Mouse (Mus musculus) megakaryocyte, embryonic 14.5 days (primary cell): ENCODE results near the gene Cavin3.

Source experiments
- FLI1 ChIP-seq: IDR thresholded peaks from 2 replicates; pipeline ENCODE4 v1.6.1; 2012; ENCODE audit warnings: low read length, inconsistent platforms, mixed read lengths
- GATA1 ChIP-seq: IDR thresholded peaks from 3 replicates; pipeline ENCODE4 v1.6.1; 2012; ENCODE audit warnings: mixed read lengths, low read length, inconsistent platforms, borderline replicate concordance

DNA sequence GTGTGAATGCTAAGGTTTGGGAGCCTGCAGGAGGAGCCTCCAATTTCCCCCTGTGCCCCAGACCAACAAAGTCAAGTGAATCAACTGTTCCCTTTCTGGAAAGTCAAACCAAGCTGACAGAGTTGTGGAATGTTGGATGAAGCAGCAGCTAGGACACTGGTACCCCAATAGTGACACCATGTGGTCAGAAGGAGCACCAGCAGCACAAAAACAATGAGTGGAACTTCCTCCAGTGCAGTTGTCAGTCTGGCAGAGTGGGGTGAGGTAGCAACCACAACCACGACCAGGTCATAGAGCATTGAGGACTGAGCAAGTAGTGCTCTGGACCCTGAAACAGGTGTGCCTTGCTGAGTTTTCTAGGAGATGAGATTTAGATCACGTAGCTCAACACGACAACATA, 4.3 kb downstream of the Cavin3 start:
- TF ChIP-seq FLI1 (no peak), GATA1 (no peak)
